Mouse (Mus musculus) kidney, adult 2 months (tissue): Measurements from ENCODE around the gene Cacng2.

Source experiments
- CTCF ChIP-seq: fragments of 200-500 bp; conservative IDR thresholded peaks from 2 replicates; pipeline ENCODE4 v1.5.1; 2011; ENCODE audit warnings: low read depth, mild to moderate bottlenecking, control low read depth, low read length, moderate library complexity, mixed read lengths; ENCODE audit not compliant: insufficient read depth, insufficient read length
- POLR2A ChIP-seq: fragments of 200-500 bp; IDR thresholded peaks from one replicate; pipeline ENCODE4 v1.6.1; 2011; ENCODE audit warnings: low read depth, low read length, control low read depth

- TF ChIP-seq POLR2A: no peak
- TF ChIP-seq CTCF: no peak
Observed at GRCm38 (mm10) chr15:78003929-78004328, 115.9 kb downstream of the Cacng2 start.
